Mouse (Mus musculus) thymus, adult 18-20 months (tissue): ENCODE data around the gene Sdcbp2.
A peak's percentile ranks its signal among the peaks of the same experiment; 100 is the strongest.
"Not testable (repeated sequence)": the region's sequence is repeated elsewhere in the genome, so short reads cannot be mapped to it uniquely, and the experiment has no call there.

Source experiments
- DNase-seq, 2 experiments: peaks; one replicate each; pipeline ENCODE4 v3.0.0; 2022; ENCODE audit warnings: mixed read lengths in 2 of 2

The Sdcbp2 gene

GRCm38 (mm10) chr2:151569452-151569851 lies 3.0 kb upstream of the Sdcbp2 start:
- no peak for DNase-seq

GRCm38 (mm10) chr2:151573667-151574066 lies 1.2 kb downstream of the Sdcbp2 start:
- no peak for DNase-seq

GRCm38 (mm10) chr2:151574607-151575006 lies 2.2 kb downstream of the Sdcbp2 start:
- DNase-seq, result no peak

- no peak for DNase-seq
Measured at GRCm38 (mm10) chr2:151575119-151575698, 2.8 kb downstream of the Sdcbp2 start.

- DNase-seq, result peak; percentile 46 to 51
Measured at GRCm38 (mm10) chr2:151575699-151576389, 3.4 kb downstream of the Sdcbp2 start.

GRCm38 (mm10) chr2:151579183-151579582 lies 6.8 kb downstream of the Sdcbp2 start:
- no peak for DNase-seq

GRCm38 (mm10) chr2:151580945-151581344 lies 8.5 kb downstream of the Sdcbp2 start:
- DNase-seq, result no peak

- no peak for DNase-seq
Measured at GRCm38 (mm10) chr2:151585934-151586333, 13.5 kb downstream of the Sdcbp2 start.

- DNase-seq, result no peak
Measured at GRCm38 (mm10) chr2:151586807-151587206, 14.4 kb downstream of the Sdcbp2 start.

- DNase-seq, result no peak
Measured at GRCm38 (mm10) chr2:151587306-151587705, 14.9 kb downstream of the Sdcbp2 start.

- DNase-seq, result no peak
Measured at GRCm38 (mm10) chr2:151598068-151598467, 25.6 kb downstream of the Sdcbp2 start.

- no peak for DNase-seq
Measured at GRCm38 (mm10) chr2:151602106-151602505, 29.7 kb downstream of the Sdcbp2 start.

GRCm38 (mm10) chr2:151603630-151604029 lies 31.2 kb downstream of the Sdcbp2 start:
- no peak for DNase-seq

- no peak for DNase-seq
Measured at GRCm38 (mm10) chr2:151605437-151605987, 33.1 kb downstream of the Sdcbp2 start.

- no peak for DNase-seq
Measured at GRCm38 (mm10) chr2:151608435-151608834, 36.0 kb downstream of the Sdcbp2 start.

- DNase-seq, result no peak
Measured at GRCm38 (mm10) chr2:151609974-151610373, 37.6 kb downstream of the Sdcbp2 start.

- DNase-seq, result not testable (repeated sequence)
Measured at GRCm38 (mm10) chr2:151615779-151616178, 43.4 kb downstream of the Sdcbp2 start.

- DNase-seq, result no peak
Measured at GRCm38 (mm10) chr2:151616551-151617329, 44.3 kb downstream of the Sdcbp2 start.

- DNase-seq, result no peak
Measured at GRCm38 (mm10) chr2:151623776-151624175, 51.4 kb downstream of the Sdcbp2 start.

GRCm38 (mm10) chr2:151626296-151626695 lies 53.9 kb downstream of the Sdcbp2 start:
- DNase-seq, result no peak

GRCm38 (mm10) chr2:151628011-151628410 lies 55.6 kb downstream of the Sdcbp2 start:
- no peak for DNase-seq

- no peak for DNase-seq
Measured at GRCm38 (mm10) chr2:151629310-151629709, 56.9 kb downstream of the Sdcbp2 start.

GRCm38 (mm10) chr2:151631406-151632158 lies 59.2 kb downstream of the Sdcbp2 start:
- no peak for DNase-seq
